Mouse (Mus musculus): ENCODE data around the gene Olfr539. TPM values are rescaled to one million over a fixed set of nuclear protein-coding genes. Genes with fewer than 3 reads are reported as not detected.

Olfr539 gene
- total RNA-seq, 2 experiments from 2014 or later, result 0.20 to 0.23 TPM

GRCm38 (mm10) chr7:140725558-140725957, 65.8 kb downstream of the Olfr539 start:
- no peak overlapping the region for H3K27ac ChIP-seq
- no peak for TF ChIP-seq CTCF (conservative IDR thresholded peaks at IDR 0.05)
- DNase-seq (ENCODE audit: low spot score in 2 of 2), result no peak
- H3K4me3 ChIP-seq, result no peak overlapping the region

Other genes starting within 250 kb of the Olfr539 start
- not detected for gene Olfr532, start 238.3 kb upstream of the Olfr539 start, total RNA-seq (2021)
- not detected for gene Olfr533, start 196.6 kb upstream of the Olfr539 start, total RNA-seq (2021)
- gene Olfr535, start 175.7 kb upstream of the Olfr539 start, total RNA-seq (2021), result under 1 TPM; 0.20 to 0.25 TPM
- not detected for gene Olfr536, start 152.5 kb upstream of the Olfr539 start, total RNA-seq (2021)
- gene Olfr538, start 92.0 kb upstream of the Olfr539 start, total RNA-seq (2021), result under 1 TPM in 1 of 2 experiments, not detected in 1; 0.25 TPM
- under 1 TPM; 0.31 to 0.37 TPM for gene Olfr46, start 58.7 kb upstream of the Olfr539 start, total RNA-seq (2021)
- gene Olfr61, start 31.0 kb upstream of the Olfr539 start, total RNA-seq (2021), result under 1 TPM in 1 of 2 experiments, not detected in 1; 0.29 TPM
- gene Olfr53, start 13.5 kb upstream of the Olfr539 start, total RNA-seq (2021), result under 1 TPM in 1 of 2 experiments, not detected in 1; 0.34 TPM
- under 1 TPM; 0.12 to 0.13 TPM for gene Olfr45, start 22.0 kb downstream of the Olfr539 start, total RNA-seq (2021)
- gene Olfr541, start 37.3 kb downstream of the Olfr539 start, total RNA-seq (2021), result not detected
- not detected for gene Cyp2e1, start 103.8 kb downstream of the Olfr539 start, total RNA-seq (2021)
- not detected for gene Syce1, start 127.9 kb downstream of the Olfr539 start, total RNA-seq (2021)
- 10 to 100 TPM; 10.7 to 18.0 TPM for gene Zfp941, start 162.2 kb downstream of the Olfr539 start, total RNA-seq (2021)
- gene Urah, start 175.1 kb downstream of the Olfr539 start, total RNA-seq (2021), result 1 to 10 TPM; 1.1 to 1.4 TPM
- not detected for gene Scgb1c1, start 185.6 kb downstream of the Olfr539 start, total RNA-seq (2021)
- gene Odf3, start 187.9 kb downstream of the Olfr539 start, total RNA-seq (2021), result not detected
- 1 to 10 TPM in 1 of 2 experiments, not detected in 1; 1.8 TPM for gene Gm45785, start 196.4 kb downstream of the Olfr539 start, total RNA-seq (2021)
- gene Ric8a, start 197.0 kb downstream of the Olfr539 start, total RNA-seq (2021), result 10 to 100 TPM; 78.2 to 82.8 TPM
- gene Bet1l, start 197.6 kb downstream of the Olfr539 start, total RNA-seq (2021), result 10 to 100 TPM; 25.1 to 28.3 TPM
- gene Psmd13, start 222.0 kb downstream of the Olfr539 start, total RNA-seq (2021), result 100 to 1,000 TPM; 111 to 113 TPM
- 10 to 100 TPM; 69.2 to 73.2 TPM for gene Sirt3, start 222.4 kb downstream of the Olfr539 start, total RNA-seq (2021)
- 1 to 10 TPM in 1 of 2 experiments, not detected in 1; 1.3 TPM for gene Cox8b, start 240.5 kb downstream of the Olfr539 start, total RNA-seq (2021)